Mouse (Mus musculus): ENCODE results near the gene Wfdc2.
"Not testable (repeated sequence)": the region's sequence is repeated elsewhere in the genome, so short reads cannot be mapped to it uniquely, and the experiment has no call there.

Gene Wfdc2

DNA sequence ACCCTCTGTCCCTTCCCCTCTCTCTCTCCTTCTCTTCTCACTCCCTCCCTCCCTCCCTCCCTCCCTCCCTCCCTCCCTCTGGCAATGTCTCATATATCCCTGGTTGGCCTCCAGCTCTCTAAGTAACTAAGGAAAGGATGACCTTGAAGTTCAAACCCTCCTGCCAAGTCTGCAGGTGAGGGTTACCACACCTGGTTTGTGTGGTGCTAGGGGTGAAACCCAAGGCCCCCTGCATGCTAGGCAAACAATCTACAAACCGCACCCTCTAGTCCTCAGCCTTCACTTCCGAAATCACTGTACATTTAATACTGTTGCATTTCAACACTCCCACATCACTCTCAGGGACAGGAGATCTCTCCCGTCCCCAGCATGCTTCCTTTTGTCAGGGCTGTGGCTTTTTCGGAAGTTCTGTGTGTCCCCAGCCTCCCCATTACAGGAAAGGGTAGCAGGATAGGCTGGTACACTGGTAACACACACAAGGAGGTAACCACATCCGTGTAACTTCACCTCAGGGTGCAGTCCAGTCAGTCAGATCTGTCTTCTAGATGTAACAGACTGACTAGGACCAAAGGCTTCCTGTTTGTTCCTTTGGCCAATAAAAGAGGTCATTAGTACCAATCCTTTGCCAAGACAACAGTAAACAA, 17.6 kb upstream of the Wfdc2 start:
- DNase-seq (ENCODE audit: extremely low read depth, insufficient read length, low spot score) = no peak

DNA sequence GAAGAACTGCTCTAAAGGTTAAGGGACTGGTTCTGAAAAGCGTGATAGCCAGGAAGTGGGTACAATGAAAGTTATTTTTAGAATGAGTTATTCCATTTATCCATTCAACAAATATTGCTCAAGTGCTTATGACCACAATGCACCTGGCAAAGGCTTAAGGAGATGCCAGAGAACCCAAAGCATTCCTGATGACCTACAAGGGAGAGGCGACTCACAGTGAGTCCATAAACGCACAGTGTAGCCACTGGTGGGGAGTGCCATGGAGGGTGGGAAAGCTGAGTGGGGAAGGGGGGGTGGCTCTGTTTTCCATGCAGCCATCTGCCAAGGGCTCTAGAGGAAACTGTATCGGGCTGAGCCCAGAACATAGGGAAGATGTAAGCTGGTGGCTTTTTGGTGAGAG, 12.9 kb upstream of the Wfdc2 start:
- DNase-seq (ENCODE audit: extremely low read depth, insufficient read length, low spot score) = peak; percentile 62

DNA sequence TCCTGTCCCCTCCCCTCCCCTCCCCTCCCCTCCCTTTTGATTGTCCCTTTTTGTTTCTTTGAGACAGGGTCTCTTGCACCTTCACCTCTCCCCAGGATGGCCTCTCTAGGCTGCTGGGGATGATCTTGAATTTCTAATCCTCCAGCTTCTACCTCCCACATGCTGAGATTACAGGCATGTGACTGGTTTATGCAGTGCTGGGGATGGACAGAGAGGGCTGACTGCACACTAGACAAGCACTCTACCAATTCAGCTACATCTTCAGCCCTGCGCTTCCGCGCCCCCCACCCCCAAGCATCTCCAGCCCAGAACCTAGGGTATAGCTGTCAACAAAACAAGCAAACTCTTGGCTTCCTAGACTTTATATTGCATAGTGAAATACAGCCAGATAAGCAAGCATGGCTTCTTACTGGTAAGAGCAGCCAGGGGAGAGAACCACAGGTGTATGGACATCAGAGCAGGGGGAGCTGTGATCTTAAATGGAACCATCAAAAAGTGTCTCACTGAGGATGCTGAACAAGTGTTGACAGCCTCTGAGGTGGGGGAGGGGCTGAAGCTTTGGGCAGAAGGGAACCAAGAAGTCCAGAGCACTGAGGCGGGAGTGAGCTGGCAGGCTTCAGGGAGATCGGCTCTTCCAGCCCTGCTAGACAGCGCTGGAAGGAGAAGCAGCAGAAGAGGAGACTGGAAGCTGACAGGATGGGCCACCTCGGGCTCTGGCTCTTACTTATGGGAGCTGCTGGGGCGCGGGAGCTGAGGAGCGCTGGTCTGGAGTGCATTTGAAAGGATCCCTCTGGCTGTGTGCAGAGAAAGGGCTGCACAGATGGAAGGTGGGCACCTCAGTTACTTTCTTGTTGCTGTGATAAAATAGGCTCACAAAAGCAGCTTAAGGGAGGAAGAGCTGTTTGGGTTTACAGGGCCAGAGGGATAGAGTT, 12.0 kb upstream of the Wfdc2 start:
- no peak for DNase-seq (ENCODE audit: extremely low read depth, insufficient read length, low spot score)

DNA sequence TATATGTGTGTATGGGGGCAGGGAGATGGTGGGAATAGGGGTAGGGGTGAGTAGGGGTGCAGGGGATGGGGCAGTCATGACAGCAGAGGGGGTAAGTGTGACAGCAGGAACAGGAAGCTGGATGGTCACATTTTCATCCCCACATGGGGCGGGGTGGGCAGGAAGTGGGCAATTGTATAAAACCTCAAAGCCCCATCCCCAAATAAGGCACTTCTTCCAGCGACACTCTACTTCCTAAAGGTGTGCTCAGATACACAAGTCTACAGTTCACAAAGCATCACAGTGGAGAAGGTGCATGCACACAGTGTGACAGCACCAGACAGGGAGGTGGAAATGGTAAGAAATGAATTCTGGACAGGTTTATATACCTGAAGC, 11.3 kb upstream of the Wfdc2 start:
- no peak for DNase-seq (ENCODE audit: extremely low read depth, insufficient read length, low spot score)

DNA sequence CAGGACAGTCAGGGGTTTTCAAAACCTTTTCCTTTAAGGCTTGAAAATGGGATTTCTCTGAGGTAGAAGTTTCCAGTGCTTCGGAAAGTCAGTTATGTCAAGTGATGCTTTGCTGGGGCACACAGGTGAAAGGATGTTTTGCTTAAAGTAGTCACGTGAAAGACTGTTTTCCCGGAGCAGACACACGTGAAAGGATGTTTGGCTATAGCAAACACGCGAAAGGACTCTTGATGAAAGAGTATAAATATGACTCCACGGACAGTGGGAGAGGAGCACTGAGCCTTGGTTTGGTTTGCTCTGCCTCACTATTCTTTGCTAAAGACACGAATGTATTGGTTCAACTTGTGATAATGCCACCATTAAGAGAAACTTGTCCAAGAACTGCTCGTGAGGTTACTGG, 10.7 kb upstream of the Wfdc2 start:
- no peak for DNase-seq (ENCODE audit: extremely low read depth, insufficient read length, low spot score)

DNA sequence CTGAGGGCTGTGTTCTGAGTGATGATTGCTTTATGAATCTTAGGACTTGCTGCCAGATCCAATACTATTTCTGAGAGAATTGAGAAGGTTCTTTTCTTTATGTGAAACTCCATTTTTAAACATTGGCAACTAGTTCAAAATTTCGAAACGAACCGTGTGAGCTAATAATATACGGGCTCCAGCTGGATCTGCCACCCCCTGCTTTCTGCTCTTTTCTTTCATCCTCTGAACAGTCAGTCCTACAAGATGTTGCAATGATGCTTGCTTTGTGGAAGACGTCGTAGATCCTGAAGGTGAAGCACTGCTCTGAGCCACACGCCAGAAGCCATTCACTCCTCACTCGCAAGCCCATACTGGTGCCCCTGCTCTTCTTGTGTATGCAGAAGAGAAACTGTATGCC, 3.8 kb upstream of the Wfdc2 start:
- DNase-seq (ENCODE audit: extremely low read depth, insufficient read length, low spot score) = no peak

DNA sequence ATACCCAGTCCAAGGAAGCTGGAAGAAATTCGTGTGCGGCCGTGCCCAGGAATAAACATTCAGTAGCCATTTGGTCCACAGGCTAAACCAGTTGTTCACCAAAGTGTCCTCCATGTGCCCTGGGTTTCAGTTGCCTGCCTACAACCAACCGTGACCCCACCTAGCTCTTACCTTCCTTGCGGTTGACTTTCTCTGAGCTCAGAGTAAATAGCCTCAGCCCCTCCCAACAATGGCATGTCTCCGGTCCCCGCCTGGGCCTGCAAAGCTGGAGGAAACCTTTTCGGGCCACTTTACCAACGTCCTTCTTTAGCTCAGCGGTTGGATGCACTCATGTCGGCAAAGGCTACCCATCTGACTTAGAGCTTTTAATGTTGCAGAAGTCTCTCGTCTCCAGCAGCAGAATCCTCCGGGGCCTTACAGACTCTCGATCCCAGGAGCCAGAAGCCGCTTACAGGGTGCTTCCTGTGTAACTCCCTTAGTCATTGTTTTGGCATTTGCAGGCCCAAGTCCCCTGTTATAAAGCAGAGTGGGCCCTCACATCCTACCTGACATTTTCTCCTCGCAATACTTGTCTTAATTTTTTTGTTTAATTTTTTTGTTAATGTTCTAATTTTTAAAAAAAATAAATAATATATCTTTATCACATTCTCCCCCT, 3.1 kb upstream of the Wfdc2 start:
- DNase-seq (ENCODE audit: extremely low read depth, insufficient read length, low spot score) = peak; percentile 39

DNA sequence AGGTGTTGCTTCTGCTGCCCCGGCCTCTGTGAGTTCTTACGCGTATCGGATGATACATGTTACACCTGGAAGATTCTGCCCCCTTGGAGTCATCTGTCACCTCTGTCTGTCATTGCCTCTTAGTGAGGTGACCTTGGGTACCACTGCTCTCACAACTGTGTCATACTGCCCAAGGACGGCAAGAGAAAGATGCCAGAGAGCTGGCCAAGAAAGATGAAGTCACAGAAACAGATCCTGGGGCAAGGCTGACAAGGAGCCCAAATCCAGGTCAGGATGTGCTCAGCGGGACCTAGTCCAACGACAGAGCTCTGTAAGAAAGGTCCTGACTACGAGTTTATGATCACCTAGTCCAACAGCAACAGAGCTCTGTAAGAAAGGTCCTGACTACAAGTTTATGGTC, 2.1 kb upstream of the Wfdc2 start:
- no peak for DNase-seq (ENCODE audit: extremely low read depth, insufficient read length, low spot score)

DNA sequence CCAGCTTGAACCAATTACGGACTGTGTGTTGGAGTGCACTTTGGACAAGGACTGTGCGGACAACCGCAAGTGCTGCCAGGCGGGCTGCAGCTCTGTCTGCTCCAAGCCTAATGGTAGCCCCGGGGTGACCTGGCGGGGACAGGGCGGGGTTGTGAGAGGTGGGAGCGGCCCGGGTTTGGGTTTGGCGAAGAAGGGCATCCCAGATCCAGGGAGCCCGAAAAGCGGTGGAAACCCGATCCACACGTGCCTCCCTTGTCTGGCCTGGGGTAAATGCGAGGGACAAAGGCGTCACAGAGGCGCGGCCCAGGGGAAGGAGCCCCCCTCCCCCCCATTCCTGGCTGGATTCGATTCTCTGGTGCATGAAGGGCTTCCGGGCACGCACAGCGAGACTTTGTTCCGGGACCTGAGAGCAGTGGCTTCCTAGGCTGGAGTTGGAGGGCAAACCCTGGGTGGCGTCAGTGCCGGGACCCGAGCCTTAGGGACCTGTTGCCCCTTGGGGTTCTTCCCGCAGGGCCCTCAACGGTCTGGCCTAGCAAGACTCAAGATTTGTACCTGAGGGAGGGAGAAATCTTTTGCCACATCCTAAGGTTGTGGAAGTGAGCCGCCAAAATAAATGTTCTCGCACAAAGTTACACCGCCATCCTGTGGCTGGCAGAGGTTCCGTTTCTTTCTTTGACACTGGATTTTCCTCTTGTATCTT, 1.3 kb downstream of the Wfdc2 start:
- peak; percentile 19 for DNase-seq (ENCODE audit: extremely low read depth, insufficient read length, low spot score)

DNA sequence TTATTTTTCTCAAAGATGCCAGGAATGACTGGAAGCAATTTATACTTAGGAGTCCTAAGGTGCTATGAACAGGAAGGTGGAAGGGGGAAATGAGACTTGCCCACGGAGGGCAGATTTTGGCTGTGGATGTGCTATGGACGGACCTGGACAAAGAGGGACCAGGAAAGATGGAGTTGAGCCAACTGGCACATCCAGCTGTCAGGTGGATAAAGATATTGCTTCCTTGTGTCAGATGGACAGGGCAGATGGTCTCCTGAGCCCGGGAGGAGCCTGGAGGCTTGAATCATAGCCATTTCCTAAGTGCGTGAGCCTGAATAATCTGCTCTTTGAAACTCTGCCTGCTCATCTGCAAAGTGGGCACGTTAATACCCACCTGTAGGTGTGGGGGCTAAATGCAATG, 2.1 kb downstream of the Wfdc2 start:
- DNase-seq (ENCODE audit: extremely low read depth, insufficient read length, low spot score) = no peak

DNA sequence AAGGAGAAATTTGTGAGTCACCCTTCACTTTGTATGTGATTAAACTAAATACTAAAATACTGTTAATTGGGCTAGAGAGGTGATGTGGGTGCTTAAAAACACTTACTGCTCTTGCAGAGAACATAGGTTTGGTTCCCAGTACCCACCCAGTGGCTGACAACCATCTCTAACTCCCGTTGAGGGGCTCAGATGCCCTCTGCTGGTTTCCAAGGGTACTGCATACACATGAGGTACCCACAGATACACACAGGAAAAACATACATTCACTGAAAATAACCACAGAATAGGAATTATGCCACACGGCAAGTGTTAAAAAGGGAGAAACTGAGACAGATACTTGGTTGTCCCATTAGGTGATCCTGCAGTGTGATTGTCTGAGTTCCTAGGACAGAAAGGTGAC, 4.8 kb downstream of the Wfdc2 start:
- no peak for DNase-seq (ENCODE audit: extremely low read depth, insufficient read length, low spot score)

DNA sequence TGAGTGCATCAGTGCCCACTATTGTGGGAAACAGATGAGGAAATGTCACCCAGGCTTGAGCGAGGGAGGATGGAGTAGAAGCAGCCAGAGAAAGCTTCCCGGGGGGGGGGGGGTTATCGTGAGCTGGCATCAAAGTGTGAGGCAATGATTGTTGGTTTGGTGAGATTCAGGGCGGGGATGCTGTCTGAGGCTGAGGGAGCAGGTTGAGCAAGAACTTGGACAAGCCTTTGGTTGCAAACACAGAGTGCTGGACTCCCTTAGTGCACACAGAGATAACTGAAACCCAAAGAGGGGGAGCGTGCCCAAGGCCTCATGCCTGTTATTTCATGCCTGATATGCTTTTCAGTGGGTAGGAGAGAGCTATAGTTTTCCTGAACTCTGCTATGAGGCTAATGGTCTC, 5.2 kb downstream of the Wfdc2 start:
- no peak for DNase-seq (ENCODE audit: extremely low read depth, insufficient read length, low spot score)

DNA sequence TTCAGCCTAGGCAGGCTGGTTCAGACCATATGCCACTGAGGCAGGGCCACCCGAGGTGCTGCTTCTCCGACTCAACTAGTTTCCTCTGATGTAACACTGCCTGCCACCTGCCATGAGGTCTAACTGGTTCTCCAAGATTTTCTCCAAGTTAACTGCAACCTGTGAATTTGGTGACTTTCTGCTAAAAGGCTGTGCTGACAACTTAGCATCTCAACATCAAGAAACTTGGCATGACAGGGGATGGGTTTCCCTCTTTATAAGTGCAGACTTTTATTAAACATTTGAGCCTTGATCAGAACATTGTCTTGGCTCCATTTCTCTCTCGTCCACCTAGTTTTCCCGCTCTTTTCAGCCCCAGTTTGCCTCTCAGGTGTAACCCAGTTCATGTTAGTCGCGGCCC, 11.1 kb downstream of the Wfdc2 start, which contains the start of gene Spint3:
Gene Spint3, minus strand, starts transcription at position 101 of the 400 bp plus-strand sequence.
- DNase-seq (ENCODE audit: extremely low read depth, insufficient read length, low spot score) = not testable (repeated sequence)

DNA sequence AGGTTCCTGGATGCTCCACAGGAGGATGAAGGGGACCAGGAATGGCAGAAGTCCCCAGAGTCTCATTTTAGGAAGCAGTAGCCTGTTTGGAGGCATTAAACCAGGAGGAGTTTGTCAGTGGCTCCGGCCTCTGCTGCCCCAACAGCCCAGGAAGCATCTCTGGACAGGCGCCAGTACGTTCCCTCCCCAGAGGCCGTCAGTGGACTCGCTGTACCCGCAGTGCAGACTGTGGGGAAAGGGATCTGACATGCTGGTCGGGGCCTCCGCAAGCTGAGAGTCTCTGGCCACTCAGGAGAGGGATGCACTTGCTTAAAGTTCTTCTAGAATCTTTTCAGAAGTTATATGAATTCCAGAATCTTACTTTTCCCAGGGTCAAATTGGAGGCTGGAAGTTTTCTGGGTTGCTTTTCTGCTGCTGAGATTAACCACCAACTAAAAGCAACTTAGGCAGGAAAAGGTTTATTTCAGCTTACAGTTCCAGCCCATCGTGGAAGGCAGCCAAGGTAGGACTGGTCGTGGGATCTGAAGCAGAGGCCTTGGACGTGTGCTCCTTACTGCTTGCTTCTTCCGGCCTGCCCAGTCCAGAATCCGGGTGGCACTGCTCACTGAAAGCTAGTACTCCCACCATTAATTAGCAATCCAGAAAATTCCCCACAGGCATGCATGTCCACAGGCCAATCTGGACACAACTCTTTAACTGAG, 23.0 kb downstream of the Wfdc2 start, which contains the start of gene Wfdc6a:
Gene Wfdc6a, minus strand, starts transcription at position 423 of the 701 bp plus-strand sequence.
- peak; percentile 30 for DNase-seq (ENCODE audit: extremely low read depth, insufficient read length, low spot score)

DNA sequence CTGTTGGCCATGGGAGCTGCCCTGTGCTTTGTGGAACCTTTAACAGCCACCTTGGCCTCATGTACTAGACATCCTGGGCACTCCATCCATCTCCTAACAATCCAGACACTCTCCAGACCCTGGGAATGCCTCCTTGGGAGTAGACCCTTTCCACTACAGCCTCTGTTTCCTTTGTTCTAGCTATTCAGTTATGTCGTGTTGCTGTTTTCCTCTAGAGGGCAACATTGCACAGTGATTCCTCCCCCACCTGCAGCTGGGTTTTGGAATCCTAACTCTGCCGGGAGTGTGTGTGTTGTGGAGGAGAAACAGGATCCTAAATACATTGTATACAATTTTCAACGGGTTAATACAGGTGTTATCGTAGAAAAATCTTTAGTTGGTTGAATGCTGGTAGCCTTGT, 29.8 kb downstream of the Wfdc2 start:
- no peak for DNase-seq (ENCODE audit: extremely low read depth, insufficient read length, low spot score)

DNA sequence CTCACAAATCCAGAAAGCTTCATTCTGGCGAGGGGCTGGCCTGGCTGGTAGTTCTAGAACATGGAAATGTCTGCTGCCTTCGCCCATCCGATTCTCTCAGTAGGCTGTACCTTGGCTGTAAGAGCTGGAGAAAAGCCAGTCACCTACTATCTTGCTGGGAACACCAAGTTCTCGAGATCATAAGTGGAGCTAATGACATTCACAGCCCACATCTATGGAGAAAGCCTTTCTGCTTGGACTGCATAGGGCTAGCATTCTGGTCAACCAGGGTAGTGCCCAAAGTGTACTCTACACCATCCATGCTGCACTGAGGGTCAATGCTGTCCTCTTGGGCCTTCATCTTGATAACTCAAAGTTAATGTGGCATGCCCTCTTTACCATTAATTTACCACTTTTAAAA, 31.3 kb downstream of the Wfdc2 start, which contains the start of gene Eppin:
Gene Eppin, minus strand, starts transcription at position 101 of the 400 bp plus-strand sequence.
- no peak for DNase-seq (ENCODE audit: extremely low read depth, insufficient read length, low spot score)

DNA sequence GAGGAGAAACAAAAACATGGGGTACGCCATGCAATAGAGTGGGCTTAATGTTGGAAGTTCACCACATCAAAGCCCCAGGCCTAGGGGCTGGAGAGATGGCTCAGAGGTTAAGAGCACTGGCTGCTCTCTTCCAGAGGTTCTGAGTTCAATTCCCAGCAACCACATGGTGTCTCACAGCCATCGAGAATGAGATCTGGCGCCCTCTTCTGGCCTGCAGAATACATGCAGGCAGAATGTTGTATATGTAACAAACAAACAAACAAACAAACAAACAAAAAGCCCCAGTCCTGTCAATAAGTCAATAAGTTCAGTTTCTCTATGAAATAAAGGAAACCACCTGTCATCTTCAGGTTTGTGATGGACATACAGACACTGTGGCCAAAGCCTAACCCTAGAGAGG, 38.0 kb downstream of the Wfdc2 start:
- DNase-seq (ENCODE audit: extremely low read depth, insufficient read length, low spot score) = no peak

DNA sequence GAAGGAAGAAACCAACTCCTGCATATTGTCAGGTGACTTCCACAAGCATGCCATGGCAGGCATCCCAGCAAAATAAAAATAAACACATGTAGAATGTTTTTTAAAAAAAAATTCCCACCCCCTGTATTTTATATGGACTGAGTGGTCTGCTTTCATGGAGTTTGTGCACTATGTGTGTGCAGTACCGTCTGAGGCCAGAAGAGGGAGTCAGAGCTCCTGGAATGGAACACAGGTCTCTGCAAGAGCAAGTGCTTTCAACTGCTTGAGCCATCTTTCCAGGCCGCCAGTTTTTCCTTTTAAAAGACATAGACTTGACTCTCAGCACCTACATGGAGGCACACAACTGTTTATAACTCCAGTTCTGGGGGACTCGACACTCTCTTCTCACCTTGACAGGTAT, 41.3 kb downstream of the Wfdc2 start:
- no peak for DNase-seq (ENCODE audit: extremely low read depth, insufficient read length, low spot score)

DNA sequence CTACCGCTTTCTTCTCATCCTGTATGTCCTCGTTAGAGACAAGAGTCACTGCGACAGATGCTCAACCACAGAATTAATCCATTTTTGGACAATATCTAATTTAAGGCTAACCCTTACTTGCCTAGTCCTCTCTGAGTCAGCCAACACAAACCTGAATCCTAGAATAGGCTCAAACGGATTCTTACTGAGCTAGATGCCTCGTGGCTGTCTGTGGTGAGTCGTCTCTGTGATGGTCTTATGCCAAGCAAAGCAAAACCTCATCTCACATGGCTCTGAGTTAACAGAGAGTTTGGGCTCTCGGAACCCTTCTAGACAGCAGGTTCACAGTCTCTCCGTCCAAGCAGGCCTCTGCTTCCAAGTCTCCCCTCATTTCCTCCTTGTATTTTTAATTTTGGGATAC, 42.2 kb downstream of the Wfdc2 start:
- DNase-seq (ENCODE audit: extremely low read depth, insufficient read length, low spot score) = peak; percentile 27

DNA sequence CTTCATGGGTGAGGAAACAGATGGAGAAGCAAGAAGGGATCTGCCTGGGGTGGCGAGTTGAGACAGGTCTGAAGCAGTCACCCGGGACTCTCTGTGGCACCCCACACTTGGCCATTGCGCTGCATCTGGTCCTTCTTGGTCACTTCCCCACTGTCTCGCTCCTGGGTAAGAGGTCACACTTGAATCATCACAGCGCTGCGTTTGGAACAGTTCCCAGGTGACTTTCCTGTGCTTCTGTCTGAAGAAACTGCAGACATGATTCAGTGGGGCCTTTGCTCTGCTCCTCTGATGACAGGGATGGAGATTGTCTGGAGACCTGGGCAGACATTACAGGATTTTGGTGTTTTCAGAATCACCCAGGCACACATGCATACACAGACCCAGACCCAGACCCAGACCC, 46.6 kb downstream of the Wfdc2 start:
- no peak for DNase-seq (ENCODE audit: extremely low read depth, insufficient read length, low spot score)
